Mouse (Mus musculus): ENCODE results near the gene Dnajb13. TPM values are rescaled to one million over a fixed set of nuclear protein-coding genes. Genes with fewer than 3 reads are reported as not detected.

Dnajb13 gene
- polyA plus RNA-seq (2014; fragmentation: Illumina TruSeq; extraction: RNeasy Lipid Tissue Mini Kit (QIAGEN cat#74804); ENCODE audit: low read depth, low replicate concordance): not detected

DNA sequence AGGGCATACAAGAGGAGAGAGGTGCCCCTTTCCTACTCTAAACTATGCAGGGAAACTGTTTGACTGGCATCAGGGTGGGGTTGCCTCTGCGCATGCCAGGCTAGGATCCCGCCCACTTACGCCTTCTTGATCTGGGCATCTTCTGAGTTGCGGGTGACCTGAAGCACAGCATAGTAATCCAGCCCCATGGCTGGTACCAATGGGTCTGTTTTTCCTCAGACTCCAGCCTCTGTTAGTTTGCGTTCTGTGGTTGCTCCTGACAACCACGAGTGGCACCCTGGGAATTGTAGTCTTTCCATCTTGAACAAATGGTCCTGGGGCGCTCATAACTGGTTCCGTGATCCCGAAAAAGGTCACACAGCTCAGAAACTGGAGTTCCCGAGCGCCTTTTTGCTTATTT lies at the start of gene Dnajb13:
Gene Dnajb13 (minus strand): TSS at position 388 of the 400 bp plus-strand sequence.

DNA sequence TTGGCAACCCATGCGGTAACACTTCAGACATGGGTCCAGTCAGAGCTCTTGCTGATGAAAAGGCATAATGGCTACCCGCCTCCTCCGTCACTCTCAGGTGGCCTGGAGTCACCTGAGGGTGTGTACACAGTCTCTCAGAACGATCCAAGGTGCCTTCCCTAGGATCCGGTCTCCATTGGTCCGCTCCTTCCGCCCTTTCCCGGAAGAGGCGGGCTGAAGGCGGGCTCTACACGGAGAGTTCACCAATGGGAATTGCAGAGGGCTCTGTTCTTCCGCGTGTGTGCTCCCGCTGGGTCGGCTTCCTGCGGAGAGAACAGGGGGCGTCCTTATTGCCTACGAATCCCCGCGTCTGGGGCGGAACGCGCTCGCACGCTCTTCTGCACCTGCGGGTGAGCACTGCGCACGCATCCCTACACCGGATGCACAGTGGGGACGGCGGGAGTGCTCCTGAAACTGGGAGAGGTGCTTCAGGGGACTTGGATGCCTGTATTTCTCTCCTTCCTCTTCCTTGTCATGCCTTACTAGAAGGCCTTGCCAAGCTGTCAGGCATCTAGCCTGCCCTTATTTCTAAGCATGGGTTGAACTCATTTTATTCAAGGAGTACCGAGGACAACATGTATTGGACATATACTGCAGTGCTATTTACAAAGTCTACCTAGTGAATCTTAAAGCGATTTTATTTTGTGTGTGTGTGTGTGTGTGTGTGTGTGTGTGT lies 22.2 kb upstream of the Dnajb13 start, which contains the start of gene Coa4:
Gene Coa4 (plus strand): TSS at position 268 of the 715 bp plus-strand sequence.

DNA sequence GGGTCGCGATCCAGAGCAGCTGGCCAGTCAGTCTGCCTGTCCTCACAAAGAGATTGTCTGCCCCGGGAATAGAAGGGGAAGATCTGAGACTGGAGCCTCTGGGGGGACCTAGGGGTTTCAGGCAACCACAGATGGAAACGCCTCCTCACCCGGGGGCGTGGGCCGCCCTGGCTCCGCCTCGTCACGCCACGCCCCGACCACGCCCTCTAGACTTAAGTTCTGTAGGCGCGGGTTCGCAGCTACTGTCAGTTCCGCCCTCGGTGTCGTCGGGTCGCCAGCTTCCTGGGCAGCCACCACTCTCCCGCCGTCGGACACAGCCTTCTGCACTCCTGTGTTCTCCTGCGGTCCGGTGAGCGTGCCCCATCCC lies 21.7 kb downstream of the Dnajb13 start, which contains the start of gene Ucp2:
Gene Ucp2 (plus strand): TSS at position 221 of the 367 bp plus-strand sequence.

DNA sequence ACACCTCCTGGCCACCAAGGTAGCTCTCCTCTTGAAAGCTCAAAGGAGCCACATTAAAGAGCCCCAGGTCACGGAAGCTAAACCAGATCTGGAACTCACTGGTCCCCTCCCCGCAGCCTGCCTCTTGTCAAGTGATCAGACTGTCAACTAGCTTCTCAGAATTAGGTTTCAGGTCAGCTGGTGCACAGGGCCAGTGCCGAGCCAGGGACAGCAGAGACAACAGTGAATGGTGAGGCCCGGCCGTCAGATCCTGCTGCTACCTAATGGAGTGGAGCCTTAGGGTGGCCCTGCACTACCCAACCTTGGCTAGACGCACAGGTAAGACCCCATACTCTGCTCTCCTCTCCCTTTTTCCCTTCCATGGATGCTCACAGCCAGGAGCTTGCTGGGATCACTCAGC lies 42.0 kb downstream of the Dnajb13 start, which contains the start of gene Ucp3:
Gene Ucp3 (plus strand): TSS at position 214 of the 400 bp plus-strand sequence.

Other genes starting within 250 kb of the Dnajb13 start
- gene P4ha3, start 229.4 kb downstream of the Dnajb13 start, polyA plus RNA-seq (2014; fragmentation: Illumina TruSeq; extraction: RNeasy Lipid Tissue Mini Kit (QIAGEN cat#74804); ENCODE audit: low read depth, low replicate concordance): 0.41 TPM
- gene C2cd3, start 142.7 kb downstream of the Dnajb13 start, polyA plus RNA-seq (2014; fragmentation: Illumina TruSeq; extraction: RNeasy Lipid Tissue Mini Kit (QIAGEN cat#74804); ENCODE audit: low read depth, low replicate concordance): 26.5 TPM
- 84.7 TPM for gene Ppme1, start 142.7 kb downstream of the Dnajb13 start, polyA plus RNA-seq (2014; fragmentation: Illumina TruSeq; extraction: RNeasy Lipid Tissue Mini Kit (QIAGEN cat#74804); ENCODE audit: low read depth, low replicate concordance)
- gene Ucp3, start 42.0 kb downstream of the Dnajb13 start, polyA plus RNA-seq (2014; fragmentation: Illumina TruSeq; extraction: RNeasy Lipid Tissue Mini Kit (QIAGEN cat#74804); ENCODE audit: low read depth, low replicate concordance): 7.2 TPM
- gene Ucp2, start 21.6 kb downstream of the Dnajb13 start, polyA plus RNA-seq (2014; fragmentation: Illumina TruSeq; extraction: RNeasy Lipid Tissue Mini Kit (QIAGEN cat#74804); ENCODE audit: low read depth, low replicate concordance): 10.8 TPM
- gene Coa4, start 22.1 kb upstream of the Dnajb13 start, polyA plus RNA-seq (2014; fragmentation: Illumina TruSeq; extraction: RNeasy Lipid Tissue Mini Kit (QIAGEN cat#74804); ENCODE audit: low read depth, low replicate concordance): 10.1 TPM
- gene Rab6a, start 92.5 kb upstream of the Dnajb13 start, polyA plus RNA-seq (2014; fragmentation: Illumina TruSeq; extraction: RNeasy Lipid Tissue Mini Kit (QIAGEN cat#74804); ENCODE audit: low read depth, low replicate concordance): 308 TPM
- 64.2 TPM for gene Mrpl48, start 93.3 kb upstream of the Dnajb13 start, polyA plus RNA-seq (2014; fragmentation: Illumina TruSeq; extraction: RNeasy Lipid Tissue Mini Kit (QIAGEN cat#74804); ENCODE audit: low read depth, low replicate concordance)
- 7.9 TPM for gene Plekhb1, start 147.5 kb upstream of the Dnajb13 start, polyA plus RNA-seq (2014; fragmentation: Illumina TruSeq; extraction: RNeasy Lipid Tissue Mini Kit (QIAGEN cat#74804); ENCODE audit: low read depth, low replicate concordance)
- 29.4 TPM for gene Fam168a, start 191.7 kb upstream of the Dnajb13 start, polyA plus RNA-seq (2014; fragmentation: Illumina TruSeq; extraction: RNeasy Lipid Tissue Mini Kit (QIAGEN cat#74804); ENCODE audit: low read depth, low replicate concordance)